Mouse (Mus musculus) kidney, embryonic 15.5 days (tissue): Measurements from ENCODE around the gene Trim80. TPM values are rescaled to one million over a fixed set of nuclear protein-coding genes. Genes with fewer than 3 reads are reported as not detected.
"Not testable (repeated sequence)": the region's sequence is repeated elsewhere in the genome, so short reads cannot be mapped to it uniquely, and the experiment has no call there.

ENCODE experiments used
- ATAC-seq: fragments of 200-750 bp; cut with Nextera tagmentation; replicated peaks from 2 replicates; pipeline ENCODE4 v1.8.0; 2017; ENCODE audit warnings: moderate TSS enrichment; ENCODE audit not compliant: low FRiP score
- H3K27ac ChIP-seq: fragments of 300-500 bp; sonication (generic); 2 replicates; pipeline ENCODE4 v1.5.1; 2015; ENCODE audit warnings: mild to moderate bottlenecking, inconsistent platforms
- H3K27me3 ChIP-seq: fragments of 300-500 bp; sonication (generic); 2 replicates; pipeline ENCODE4 v1.6.1; 2015; ENCODE audit warnings: inconsistent platforms
- H3K36me3 ChIP-seq: fragments of 300-500 bp; sonication (generic); 2 replicates; pipeline ENCODE4 v1.6.1; 2015; ENCODE audit warnings: inconsistent platforms
- H3K4me1 ChIP-seq: fragments of 300-500 bp; sonication (generic); 2 replicates; pipeline ENCODE4 v1.6.1; 2015; ENCODE audit warnings: inconsistent platforms
- H3K4me2 ChIP-seq: fragments of 300-500 bp; sonication (generic); 2 replicates; pipeline ENCODE4 v1.6.1; 2015; ENCODE audit warnings: moderate library complexity, mild to moderate bottlenecking, inconsistent platforms
- H3K4me3 ChIP-seq: fragments of 300-500 bp; sonication (generic); replicated peaks from 2 replicates; pipeline ENCODE4 v1.5.1; 2015; ENCODE audit warnings: mild to moderate bottlenecking, inconsistent platforms
- H3K9ac ChIP-seq: fragments of 300-500 bp; sonication (generic); 2 replicates; pipeline ENCODE4 v1.6.1; 2015; ENCODE audit warnings: mild to moderate bottlenecking, inconsistent platforms
- H3K9me3 ChIP-seq: fragments of 300-500 bp; sonication (generic); replicated peaks from 2 replicates; pipeline ENCODE4 v1.6.1; 2016; ENCODE audit warnings: inconsistent platforms
- WGBS: fragments of 180-500 bp; shearing (Covaris S2); methylation state at CpG from one replicate; pipeline ENCODE4 v1.1.7; 2015; ENCODE audit warnings: mixed read lengths; 5-methylcytosine and 5-hydroxymethylcytosine counted together
- polyA plus RNA-seq: library from polyadenylated mRNA; unstranded; fragments of >200 nt; fragmentation: Nextera tagmentation; extraction: Ambion mirVana; gene quantifications from 2 replicates; pipeline ENCODE4 v1.2.1, GENCODE M21; 2015

Trim80 gene
- polyA plus RNA-seq, 1 experiment from 2014 or later: 0.18 TPM

DNA sequence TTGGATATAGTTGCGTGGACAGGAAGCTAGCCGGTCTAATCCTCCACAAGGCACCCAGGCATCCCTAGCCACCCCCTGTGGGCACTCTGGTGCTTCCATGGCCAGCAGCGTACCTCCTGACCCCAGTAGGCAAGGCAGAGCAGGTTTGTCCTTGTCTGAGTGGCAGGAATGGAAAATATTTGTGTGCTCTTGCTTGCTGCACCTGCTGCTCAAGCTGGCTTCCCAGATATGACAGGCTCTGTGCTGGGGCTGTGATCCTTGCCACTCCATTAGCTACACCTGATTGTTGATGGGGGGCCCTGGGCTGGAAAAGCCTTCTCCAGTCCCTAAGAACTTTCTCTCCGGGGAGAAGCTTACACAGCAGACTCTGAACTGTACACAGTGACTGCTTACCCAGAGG lies 13.0 kb downstream of the Trim80 start:
- peak overlapping the region; percentile 23 for H3K27ac ChIP-seq
- peaks cover 37% of the 10 kb centered on the region for H3K4me1 ChIP-seq
- no peak overlapping the region for H3K4me3 ChIP-seq
- no peak for ATAC-seq
- H3K9ac ChIP-seq: no peak overlapping the region
- H3K9me3 ChIP-seq: 0 out of 2 replicates have a peak, but pooled peaks cover 2% of the 10 kb centered on the region
- no peak overlapping the region for H3K4me2 ChIP-seq
- H3K36me3 ChIP-seq: no peaks in the 10 kb centered on the region
- H3K27me3 ChIP-seq: no peaks in the 10 kb centered on the region
- WGBS: 52% methylated on average over 4 of the region's 4 CpGs

DNA sequence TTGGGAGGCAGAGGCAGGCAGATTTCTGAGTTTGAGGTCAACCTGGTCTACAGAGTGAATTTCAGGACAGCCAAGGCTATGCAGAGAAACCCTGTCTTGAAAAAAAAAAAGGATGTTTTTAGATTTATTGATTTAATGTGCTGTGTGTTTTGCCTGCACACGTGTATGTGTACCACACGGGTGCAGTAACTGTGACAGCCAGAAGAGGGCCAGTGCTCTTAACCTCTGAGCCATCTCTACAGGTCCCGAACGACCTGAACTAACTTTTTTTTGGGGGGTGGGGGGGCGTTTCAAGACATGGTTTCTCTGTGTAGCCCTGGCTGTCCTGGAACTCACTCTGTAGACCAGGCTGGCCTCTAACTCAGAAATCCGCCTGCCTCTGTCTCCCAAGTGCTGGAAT lies 14.5 kb downstream of the Trim80 start:
- 87% methylated on average over 6 of the region's 6 CpGs for WGBS

DNA sequence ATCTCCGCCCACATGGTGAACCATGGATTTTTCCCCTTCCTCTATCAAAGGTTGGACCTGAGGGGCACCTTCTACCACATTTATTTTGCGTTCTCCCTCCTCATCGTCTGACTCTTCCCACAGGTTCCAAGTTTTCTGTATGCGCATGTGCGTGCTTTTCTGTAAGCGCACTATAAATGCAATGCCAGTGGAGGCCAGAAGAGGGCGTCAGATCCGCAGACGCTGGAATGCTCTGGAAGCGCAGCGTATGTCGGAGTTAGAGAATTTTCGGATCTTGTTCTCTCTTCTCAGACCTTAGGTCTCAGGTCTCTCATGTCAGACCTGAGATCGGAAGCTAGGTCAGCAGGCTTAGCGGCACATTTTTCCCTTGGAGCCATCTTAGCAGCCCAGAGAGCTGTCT lies 15.3 kb downstream of the Trim80 start:
- H3K4me2 ChIP-seq: no peak overlapping the region
- 0 out of 2 replicates have a peak, but pooled peaks cover 2% of the 10 kb centered on the region for H3K9me3 ChIP-seq
- H3K27ac ChIP-seq: no peak overlapping the region
- 86% methylated on average over 15 of the region's 15 CpGs for WGBS
- peaks cover 19% of the 10 kb centered on the region for H3K4me1 ChIP-seq
- H3K27me3 ChIP-seq: no peaks in the 10 kb centered on the region
- H3K4me3 ChIP-seq: no peak overlapping the region
- no peaks in the 10 kb centered on the region for H3K36me3 ChIP-seq
- H3K9ac ChIP-seq: no peak overlapping the region
- ATAC-seq: no peak

More for the DNA sequence above, 14.5 kb downstream of the Trim80 start:
- H3K27me3 ChIP-seq, H3K4me3 ChIP-seq, ATAC-seq, H3K9me3 ChIP-seq, H3K4me2 ChIP-seq, H3K27ac ChIP-seq, H3K9ac ChIP-seq, H3K36me3 ChIP-seq: not testable (repeated sequence)
- peaks cover 26% of the 10 kb centered on the region for H3K4me1 ChIP-seq

DNA sequence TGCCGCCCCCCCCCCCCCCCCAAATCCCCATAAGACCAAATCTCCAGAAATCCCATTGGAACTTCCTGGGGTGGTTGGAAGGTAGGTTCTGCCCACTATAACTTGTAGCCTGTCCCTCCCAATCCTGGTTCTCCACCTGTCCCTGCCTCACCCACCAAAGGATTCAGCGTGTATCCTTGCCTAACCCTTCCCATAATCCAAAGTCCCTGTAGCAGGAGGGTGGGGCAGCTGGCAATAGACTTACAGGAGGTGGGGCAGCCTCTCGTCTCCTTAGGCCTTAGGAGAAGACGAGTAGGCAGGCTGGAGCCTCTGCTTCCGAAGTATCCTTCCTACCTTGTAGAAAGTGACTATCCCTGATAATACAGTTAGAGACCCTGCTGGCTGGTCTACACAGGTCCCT lies 15.8 kb downstream of the Trim80 start:
- 93% methylated on average over 5 of the region's 5 CpGs for WGBS
- ATAC-seq: no peak

DNA sequence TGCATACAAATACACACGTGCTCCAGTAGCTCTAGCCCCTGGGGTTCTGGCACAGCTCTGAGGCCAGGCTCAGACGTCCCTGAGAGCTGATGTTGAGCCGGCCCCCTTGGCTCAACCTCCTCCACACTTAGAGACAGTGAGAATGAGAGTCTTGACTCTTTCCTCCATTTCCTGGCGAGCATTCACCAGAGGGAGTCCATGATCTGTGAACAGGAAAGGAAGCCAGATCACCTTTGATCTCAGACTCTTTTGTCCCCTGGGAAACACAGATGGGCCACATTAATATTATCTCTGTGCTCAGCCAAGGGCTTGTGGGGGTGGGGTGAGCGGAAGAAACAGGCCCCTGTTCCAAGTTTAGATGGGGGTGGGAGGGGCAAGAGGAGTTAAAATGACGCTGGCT lies 17.1 kb downstream of the Trim80 start:
- 0 out of 2 replicates have a peak, but pooled peaks cover 2% of the 10 kb centered on the region for H3K9me3 ChIP-seq
- no peak for ATAC-seq
- no peaks in the 10 kb centered on the region for H3K36me3 ChIP-seq
- no peak overlapping the region for H3K4me2 ChIP-seq
- no peak overlapping the region for H3K4me3 ChIP-seq
- no peaks in the 10 kb centered on the region for H3K27me3 ChIP-seq
- H3K27ac ChIP-seq: peak overlapping the region; percentile 48; the same call in 1 of the 2 replicates
- peaks cover 18% of the 10 kb centered on the region for H3K4me1 ChIP-seq
- 19% methylated on average over 6 of the region's 6 CpGs for WGBS
- no peak overlapping the region for H3K9ac ChIP-seq

More for the DNA sequence above, 15.8 kb downstream of the Trim80 start:
- Histone ChIP-seq H3K36me3 (no peaks in the 10 kb centered on the region), H3K4me1 (peaks cover 18% of the 10 kb centered on the region), H3K9me3 (0 out of 2 replicates have a peak, but pooled peaks cover 2% of the 10 kb centered on the region), H3K27me3 (no peaks in the 10 kb centered on the region), H3K4me2 (no peak overlapping the region), H3K27ac (no peak overlapping the region), H3K4me3 (no peak overlapping the region), H3K9ac (no peak overlapping the region)

DNA sequence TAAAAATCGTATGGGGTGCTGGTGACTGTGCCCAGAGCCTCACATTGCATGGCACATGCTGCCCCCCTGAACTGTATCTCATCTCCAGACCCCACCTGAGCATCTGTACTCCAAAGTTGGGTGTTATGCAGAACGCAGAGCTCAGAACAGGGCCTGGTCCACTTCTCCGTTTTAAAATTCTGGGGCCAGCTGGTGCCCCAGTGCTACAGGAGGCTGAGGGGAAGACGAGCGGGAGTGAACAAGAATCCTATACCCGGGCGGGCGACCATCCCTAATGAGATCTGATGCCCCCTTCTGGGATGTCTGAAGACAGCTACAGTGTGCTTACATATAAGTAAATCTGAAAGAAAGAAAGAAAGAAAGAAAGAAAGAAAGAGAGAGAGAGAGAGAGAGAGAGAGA lies 20.6 kb downstream of the Trim80 start:
- no peaks in the 10 kb centered on the region for H3K9me3 ChIP-seq
- H3K4me1 ChIP-seq: peaks cover 14% of the 10 kb centered on the region
- H3K4me2 ChIP-seq: no peak overlapping the region
- no peak overlapping the region for H3K4me3 ChIP-seq
- no peak overlapping the region for H3K27ac ChIP-seq
- no peak for ATAC-seq
- 29% methylated on average over 8 of the region's 8 CpGs for WGBS
- no peaks in the 10 kb centered on the region for H3K36me3 ChIP-seq
- H3K27me3 ChIP-seq: no peaks in the 10 kb centered on the region
- no peak overlapping the region for H3K9ac ChIP-seq

DNA sequence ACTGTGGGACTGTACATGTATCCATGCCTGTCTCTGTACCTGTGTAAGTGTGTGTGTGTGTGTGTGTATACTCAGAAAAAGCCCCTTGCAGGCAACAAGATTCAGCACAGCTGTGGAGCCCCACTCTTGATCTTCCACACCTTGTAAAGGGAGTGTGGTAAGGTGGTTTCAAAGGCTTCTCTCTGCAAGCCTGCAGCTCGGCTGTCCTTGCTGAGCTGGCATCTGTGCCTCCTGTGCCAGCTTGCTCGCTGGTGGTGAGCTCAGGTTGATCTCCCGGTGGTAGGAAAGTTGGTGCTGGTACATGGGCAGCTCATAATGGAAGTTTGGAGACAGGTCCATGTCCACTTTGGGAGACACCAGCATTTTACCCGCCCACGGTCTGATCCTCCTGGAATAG lies 21.5 kb downstream of the Trim80 start:
- no peak overlapping the region for H3K9ac ChIP-seq
- ATAC-seq: no peak
- no peaks in the 10 kb centered on the region for H3K27me3 ChIP-seq
- 0 out of 2 replicates have a peak overlapping the region, but pooled peaks have one; percentile 44 for H3K4me2 ChIP-seq
- H3K4me1 ChIP-seq: peaks cover 15% of the 10 kb centered on the region
- H3K27ac ChIP-seq: no peak overlapping the region
- no peaks in the 10 kb centered on the region for H3K9me3 ChIP-seq
- WGBS: 68% methylated on average over 5 of the region's 5 CpGs
- no peak overlapping the region for H3K4me3 ChIP-seq
- no peaks in the 10 kb centered on the region for H3K36me3 ChIP-seq

DNA sequence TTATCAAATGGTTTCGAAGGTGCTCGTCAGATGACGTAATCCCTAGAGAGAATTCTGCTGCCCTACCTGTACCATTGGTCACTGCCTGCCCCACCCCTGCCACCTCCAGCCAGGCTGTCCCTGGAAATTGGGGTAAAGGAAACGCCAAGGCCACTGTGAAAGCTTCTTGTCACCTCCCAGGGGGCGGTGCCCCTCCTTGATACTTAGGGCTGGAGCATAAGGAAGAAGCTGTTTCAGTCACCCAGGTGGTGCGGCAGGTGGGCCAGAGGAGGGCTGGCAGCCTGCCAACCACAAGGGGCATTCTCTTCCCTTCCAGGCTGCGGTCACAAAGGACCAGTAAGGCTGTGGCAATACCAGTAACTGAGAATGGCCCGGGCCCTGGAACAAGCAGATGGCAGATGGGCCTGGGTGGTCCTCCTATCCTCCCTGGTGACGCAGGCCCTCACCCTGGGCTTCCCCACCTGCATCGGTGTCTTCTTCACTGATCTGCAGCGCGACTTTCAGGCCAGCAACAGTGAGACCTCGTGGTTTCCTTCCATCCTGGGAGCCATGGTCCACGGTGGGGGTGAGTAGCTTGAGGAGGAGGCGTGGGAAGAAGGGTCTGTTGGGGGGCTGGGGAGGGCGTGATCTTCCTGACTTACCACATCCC lies 22.0 kb downstream of the Trim80 start, which contains the start of gene Slc16a5:
Slc16a5 (plus strand) TSS at position 232 of the 649 bp plus-strand sequence.
- Histone ChIP-seq H3K36me3 (no peaks in the 10 kb centered on the region), H3K4me1 (peaks cover 15% of the 10 kb centered on the region), H3K9me3 (no peaks in the 10 kb centered on the region), H3K27me3 (no peaks in the 10 kb centered on the region), H3K9ac (0 out of 2 replicates have a peak within 1 kb of the TSS, but pooled peaks have one; percentile 9), H3K27ac (peak within 1 kb of the TSS; percentile 63), H3K4me3 (peak within 1 kb of the TSS; percentile 22), H3K4me2 (peak within 1 kb of the TSS; percentile 44)
- no peak; the same call in 1 of the 2 replicates for ATAC-seq
- WGBS: 74% methylated on average over 16 of the region's 16 CpGs

DNA sequence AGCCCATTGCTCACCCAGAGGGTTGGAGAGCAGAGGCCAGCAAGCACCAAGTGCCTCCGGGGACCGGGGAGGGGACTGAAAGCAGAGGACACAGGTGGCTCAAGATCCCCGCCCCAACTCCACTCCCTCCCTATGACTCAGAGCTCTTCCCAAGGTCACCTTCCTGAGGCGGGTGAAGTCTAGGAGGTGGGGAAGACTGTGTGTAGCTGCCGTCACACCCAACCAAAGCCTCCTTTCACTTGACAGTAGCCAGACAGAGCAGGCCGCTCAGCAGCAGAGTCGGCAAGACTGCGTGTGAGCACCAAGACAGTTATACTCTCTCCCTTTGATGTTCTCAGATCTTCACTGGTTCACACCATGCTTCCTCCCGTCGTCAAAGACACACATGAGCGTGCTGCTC lies 23.1 kb downstream of the Trim80 start:
- no peak overlapping the region for H3K9ac ChIP-seq
- H3K4me1 ChIP-seq: peaks cover 11% of the 10 kb centered on the region; the same call in 1 of the 2 replicates
- peak overlapping the region; percentile 44 for H3K4me2 ChIP-seq
- no peaks in the 10 kb centered on the region for H3K9me3 ChIP-seq
- no peak for ATAC-seq
- H3K4me3 ChIP-seq: peak overlapping the region; percentile 22
- H3K36me3 ChIP-seq: no peaks in the 10 kb centered on the region
- H3K27me3 ChIP-seq: no peaks in the 10 kb centered on the region
- 49% methylated on average over 11 of the region's 11 CpGs for WGBS
- H3K27ac ChIP-seq: peak overlapping the region; percentile 63

DNA sequence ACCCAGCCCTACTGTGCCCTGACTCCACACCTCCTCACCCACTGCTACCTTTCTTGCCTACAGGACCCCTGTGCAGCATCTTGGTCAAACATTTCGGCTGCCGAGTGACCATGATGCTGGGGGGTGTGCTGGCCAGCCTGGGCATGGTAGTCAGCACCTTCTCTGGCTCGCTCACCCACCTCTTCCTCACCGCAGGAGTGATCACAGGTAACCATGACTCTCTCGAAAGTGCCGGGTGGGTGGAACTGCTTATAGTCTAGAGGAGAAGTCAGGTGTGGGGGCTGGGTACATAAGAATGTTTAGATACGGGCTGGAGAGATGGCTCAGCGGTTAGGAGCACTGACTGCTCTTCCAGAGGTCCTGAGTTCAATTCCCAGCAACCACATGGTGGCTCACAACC lies 24.5 kb downstream of the Trim80 start:
- Histone ChIP-seq H3K27ac (no peak overlapping the region), H3K9me3 (no peaks in the 10 kb centered on the region), H3K27me3 (no peaks in the 10 kb centered on the region), H3K4me2 (peak overlapping the region; percentile 19; the same call in 1 of the 2 replicates), H3K9ac (no peak overlapping the region), H3K36me3 (peaks cover 5% of the 10 kb centered on the region; the same call in 1 of the 2 replicates), H3K4me3 (no peak overlapping the region), H3K4me1 (peaks cover 11% of the 10 kb centered on the region; the same call in 1 of the 2 replicates)
- no peak for ATAC-seq
- 84% methylated on average over 8 of the region's 8 CpGs for WGBS

DNA sequence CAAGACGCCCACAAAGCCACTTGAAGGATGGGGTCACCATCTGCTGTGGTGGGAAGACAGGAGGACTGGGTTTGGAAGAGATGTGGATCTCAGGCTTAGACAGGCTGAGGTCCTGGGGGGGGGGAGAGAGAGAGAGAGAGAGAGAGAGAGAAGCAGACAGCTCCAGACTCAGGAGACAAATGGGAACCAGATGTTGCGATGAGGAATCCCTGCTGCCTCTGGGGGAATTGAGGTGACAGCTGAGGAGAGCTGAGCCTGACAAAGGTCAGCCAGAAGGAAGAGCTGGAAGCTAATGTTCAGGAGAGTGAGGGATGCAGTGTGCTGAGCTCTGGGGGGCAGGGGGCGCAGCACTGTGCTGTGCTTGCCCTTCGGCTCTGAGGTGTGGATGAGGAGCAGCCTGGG lies 26.9 kb downstream of the Trim80 start:
- H3K27me3 ChIP-seq: no peaks in the 10 kb centered on the region
- no peak for ATAC-seq
- H3K4me3 ChIP-seq: no peak overlapping the region
- no peak overlapping the region for H3K4me2 ChIP-seq
- peaks cover 10% of the 10 kb centered on the region; the same call in 1 of the 2 replicates for H3K36me3 ChIP-seq
- 24% methylated on average over 4 of the region's 4 CpGs for WGBS
- no peaks in the 10 kb centered on the region for H3K9me3 ChIP-seq
- H3K9ac ChIP-seq: no peak overlapping the region
- peaks cover 9% of the 10 kb centered on the region for H3K4me1 ChIP-seq
- H3K27ac ChIP-seq: no peak overlapping the region

DNA sequence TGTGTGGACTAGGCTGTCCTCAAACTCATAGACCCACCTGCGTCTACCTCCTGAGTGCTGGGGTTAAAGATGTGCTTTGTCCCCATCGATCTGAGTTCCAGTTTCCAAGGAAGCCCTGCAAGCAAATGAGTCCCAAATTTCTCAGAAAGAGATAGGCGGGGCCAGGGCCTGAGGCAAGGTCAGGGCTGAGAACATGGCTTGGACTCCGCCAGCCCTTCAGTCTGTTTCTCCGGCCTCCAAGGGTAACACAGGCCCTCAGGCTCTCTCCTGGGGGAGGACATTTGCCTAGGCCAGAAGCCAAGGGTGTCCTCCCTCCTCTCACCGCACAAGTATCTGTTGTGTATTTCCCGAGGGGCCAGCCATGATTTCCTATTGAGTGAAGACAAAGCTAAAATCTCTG lies 31.8 kb downstream of the Trim80 start:
- H3K36me3 ChIP-seq: peaks cover 10% of the 10 kb centered on the region; the same call in 1 of the 2 replicates
- no peak overlapping the region for H3K4me2 ChIP-seq
- 82% methylated on average over 7 of the region's 7 CpGs for WGBS
- H3K9ac ChIP-seq: no peak overlapping the region
- no peak overlapping the region for H3K27ac ChIP-seq
- ATAC-seq: no peak
- H3K9me3 ChIP-seq: no peaks in the 10 kb centered on the region
- H3K27me3 ChIP-seq: no peaks in the 10 kb centered on the region
- peaks cover 51% of the 10 kb centered on the region for H3K4me1 ChIP-seq
- H3K4me3 ChIP-seq: no peak overlapping the region
